Mouse (Mus musculus): ENCODE measurements at regions not wholly inside any gene's neighbourhood (a gene's known extent, or its start where the extent isn't known, plus 50 kb on each side); places are given as distances from the start of the nearest gene placed in this dataset.

- TF ChIP-seq TAL1 (IDR thresholded peaks at IDR 0.05; ENCODE audit: low read length) (no peak), GATA1 (IDR thresholded peaks at IDR 0.05; ENCODE audit: low read length) (no peak)
These were observed 501.2 kb upstream of the Tbx3 start for GRCm38 (mm10) chr5:119169274-119169673.
